Mouse (Mus musculus) G1E (cell line): ENCODE data around the gene S100a4. TPM values are rescaled to one million over a fixed set of nuclear protein-coding genes. Genes with fewer than 3 reads are reported as not detected.

ENCODE experiments used
- ATAC-seq: 2 replicates; pipeline ENCODE4 v1.8.0; 2016; ENCODE audit warnings: mild to moderate bottlenecking; ENCODE audit not compliant: insufficient number of reproducible peaks, poor library complexity, low FRiP score, severe bottlenecking; ENCODE audit errors: extremely low read depth
- DNase-seq: peaks from one replicate; pipeline ENCODE4 v3.0.0; 2012; ENCODE audit warnings: low spot score
- H3K27me3 ChIP-seq: 2 replicates; pipeline ENCODE4 v1.6.1; 2012; ENCODE audit warnings: mild to moderate bottlenecking, low read length, inconsistent platforms; ENCODE audit not compliant: insufficient read depth
- H3K36me3 ChIP-seq: replicated peaks from 2 replicates; pipeline ENCODE3; 2012; ENCODE audit warnings: mild to moderate bottlenecking, inconsistent platforms
- H3K4me1 ChIP-seq: 2 replicates; pipeline ENCODE4 v1.6.1; 2012; ENCODE audit warnings: low read depth, low read length, inconsistent platforms, mixed read lengths; ENCODE audit not compliant: insufficient read depth
- H3K4me3 ChIP-seq: 2 replicates; pipeline ENCODE4 v1.5.1; 2012; ENCODE audit warnings: low read depth, mild to moderate bottlenecking, inconsistent platforms, low read length, moderate library complexity, mixed read lengths
- H3K9me3 ChIP-seq: replicated peaks from 2 replicates; pipeline ENCODE4 v1.6.1; 2012; ENCODE audit warnings: inconsistent platforms
- CTCF ChIP-seq: IDR thresholded peaks from 2 replicates; pipeline ENCODE4 v1.5.1; 2012; ENCODE audit warnings: low read depth, low read length, inconsistent platforms, mixed read lengths
- GATA1 ChIP-seq: IDR thresholded peaks from 2 replicates; pipeline ENCODE4 v1.6.1; 2012; ENCODE audit warnings: borderline replicate concordance, low read length, inconsistent platforms, mixed read lengths
- GATA2 ChIP-seq: IDR thresholded peaks from 2 replicates; pipeline ENCODE4 v1.6.1; 2012; ENCODE audit warnings: low read depth, low read length, inconsistent platforms, borderline replicate concordance
- POLR2AphosphoS5 ChIP-seq: IDR thresholded peaks from 2 replicates; pipeline ENCODE4 v1.6.1; 2012; ENCODE audit warnings: low read depth, low read length, inconsistent platforms; ENCODE audit not compliant: insufficient replicate concordance
- TAL1 ChIP-seq: conservative IDR thresholded peaks from 2 replicates; pipeline ENCODE4 v1.6.1; 2012; ENCODE audit warnings: low read depth, low read length, inconsistent platforms, mixed read lengths
- polyA plus RNA-seq: library from polyadenylated mRNA; stranded (reverse); fragments of >175 nt; gene quantifications from 2 replicates; pipeline ENCODE4 v1.2.3, GENCODE M21; 2012
- total RNA-seq, 2 experiments: library from RNA; stranded (forward) in 1 of 2; stranded (reverse) in 1 of 2; fragments of 200-1000 nt in 1 of 2; fragments of >200 nt in 1 of 2; fragmentation: Nextera tagmentation in 1 of 2; gene quantifications; 2 replicates each; pipeline ENCODE4 v1.2.3; 2014 to 2017

Gene S100a4
- total and polyA plus RNA-seq, 3 experiments, result not detected

- Histone ChIP-seq H3K36me3 (no peaks in the 10 kb centered on the region), H3K4me3 (no peak overlapping the region), H3K27me3 (peaks cover 14% of the 10 kb centered on the region), H3K4me1 (no peaks in the 10 kb centered on the region), H3K9me3 (no peaks in the 10 kb centered on the region)
- no peak for DNase-seq
- TF ChIP-seq TAL1 (no peak), CTCF (no peak), GATA1 (no peak), GATA2 (no peak), POLR2AphosphoS5 (no peak)
- ATAC-seq, result no peak
These were observed 24.1 kb upstream of the S100a4 start for GRCm38 (mm10) chr3:90579433-90579832.

- Histone ChIP-seq H3K9me3 (no peaks in the 10 kb centered on the region), H3K4me3 (no peak overlapping the region), H3K27me3 (peaks cover 10% of the 10 kb centered on the region; the same call in 1 of the 2 replicates), H3K4me1 (no peaks in the 10 kb centered on the region), H3K36me3 (no peaks in the 10 kb centered on the region)
- DNase-seq (no peak), ATAC-seq (no peak)
- TF ChIP-seq GATA2 (no peak), GATA1 (no peak), CTCF (no peak), POLR2AphosphoS5 (no peak)
These were observed 22.4 kb upstream of the S100a4 start for GRCm38 (mm10) chr3:90581141-90581540.

GRCm38 (mm10) chr3:90582156-90582555, 21.4 kb upstream of the S100a4 start:
- DNase-seq (no peak), ATAC-seq (no peak)
- H3K9me3 ChIP-seq, result no peaks in the 10 kb centered on the region
- peaks cover 16% of the 10 kb centered on the region for H3K27me3 ChIP-seq
- H3K4me1 ChIP-seq, result no peaks in the 10 kb centered on the region
- no peaks in the 10 kb centered on the region for H3K36me3 ChIP-seq
- TF ChIP-seq POLR2AphosphoS5 (no peak), TAL1 (no peak), GATA1 (no peak), GATA2 (no peak), CTCF (0 out of 2 replicates have a peak, but pooled peaks have one; percentile 12)
- no peak overlapping the region for H3K4me3 ChIP-seq

- ATAC-seq (no peak), DNase-seq (no peak)
- Histone ChIP-seq H3K9me3 (no peaks in the 10 kb centered on the region), H3K4me1 (no peaks in the 10 kb centered on the region), H3K4me3 (no peak overlapping the region), H3K27me3 (peaks cover 17% of the 10 kb centered on the region), H3K36me3 (no peaks in the 10 kb centered on the region)
- TF ChIP-seq CTCF (no peak), GATA2 (no peak), TAL1 (no peak), GATA1 (no peak), POLR2AphosphoS5 (no peak)
These were observed 21.0 kb upstream of the S100a4 start for GRCm38 (mm10) chr3:90582556-90582955.

GRCm38 (mm10) chr3:90583893-90584292, 19.7 kb upstream of the S100a4 start:
- no peak for TF ChIP-seq CTCF
- TF ChIP-seq GATA2, result no peak
- TF ChIP-seq GATA1, result no peak
- no peak for TF ChIP-seq TAL1
- no peak for TF ChIP-seq POLR2AphosphoS5
- Histone ChIP-seq H3K4me3 (no peak overlapping the region), H3K4me1 (no peaks in the 10 kb centered on the region), H3K36me3 (no peaks in the 10 kb centered on the region), H3K27me3 (peaks cover 17% of the 10 kb centered on the region), H3K9me3 (no peaks in the 10 kb centered on the region)
- DNase-seq (no peak), ATAC-seq (no peak)

GRCm38 (mm10) chr3:90585595-90585994, 18.0 kb upstream of the S100a4 start:
- Histone ChIP-seq H3K27me3 (peaks cover 12% of the 10 kb centered on the region), H3K4me3 (no peak overlapping the region), H3K9me3 (no peaks in the 10 kb centered on the region), H3K4me1 (no peaks in the 10 kb centered on the region), H3K36me3 (no peaks in the 10 kb centered on the region)
- peak; percentile 49 for DNase-seq
- TF ChIP-seq GATA1, result no peak
- peak; percentile 83 for TF ChIP-seq CTCF
- no peak for ATAC-seq
